Mouse (Mus musculus) cortical plate, adult 2 months (tissue): Measurements from ENCODE around the gene Palm.

ENCODE experiments used
- CTCF ChIP-seq: fragments of 200-500 bp; IDR thresholded peaks from 2 replicates; pipeline ENCODE4 v1.5.1; 2011; ENCODE audit warnings: mild to moderate bottlenecking, control low read depth, low read length; ENCODE audit not compliant: insufficient read depth; ENCODE audit errors: extremely low read depth
- POLR2A ChIP-seq: fragments of 200-500 bp; IDR thresholded peaks from 2 replicates; pipeline ENCODE4 v1.6.1; 2011; ENCODE audit warnings: mild to moderate bottlenecking, low read length, control low read depth; ENCODE audit not compliant: insufficient read depth; ENCODE audit errors: extremely low read depth

DNA sequence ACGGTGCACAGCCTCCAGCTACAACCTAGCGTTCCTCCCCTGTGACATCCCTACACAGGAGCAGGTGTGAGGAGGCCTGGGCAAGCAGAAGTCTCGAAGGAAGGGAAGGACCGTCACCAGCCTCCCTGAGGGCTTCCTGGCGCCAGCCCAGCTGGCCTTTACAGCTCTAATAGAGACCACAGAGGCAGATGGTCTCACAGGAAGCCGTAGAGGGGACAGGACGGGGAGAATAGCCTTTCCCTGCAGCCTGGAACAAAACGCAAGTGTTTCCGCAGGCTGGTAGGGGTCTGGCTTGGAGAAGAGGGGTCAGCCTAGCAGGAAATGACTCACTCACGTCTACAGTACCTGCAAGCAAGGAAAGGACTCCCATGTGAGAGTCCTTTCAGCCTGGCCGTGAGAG lies 14.5 kb downstream of the Palm start:
- TF ChIP-seq CTCF (no peak), POLR2A (no peak)
